Mouse (Mus musculus) embryonic facial prominence, embryonic 15.5 days (tissue): ENCODE results near the gene Ppm1e. TPM values are rescaled to one million over a fixed set of nuclear protein-coding genes. Genes with fewer than 3 reads are reported as not detected.

ENCODE experiments used
- ATAC-seq: fragments of 200-750 bp; cut with Nextera tagmentation; 2 replicates; pipeline ENCODE4 v1.8.0; 2017; ENCODE audit warnings: low read depth, moderate TSS enrichment; ENCODE audit not compliant: insufficient number of reproducible peaks, low FRiP score, low TSS enrichment
- H3K27ac ChIP-seq: fragments of 300-500 bp; sonication (generic); replicated peaks from 2 replicates; pipeline ENCODE4 v1.5.1; 2015; ENCODE audit warnings: mild to moderate bottlenecking, inconsistent platforms
- H3K27me3 ChIP-seq: fragments of 300-500 bp; sonication (generic); 2 replicates; pipeline ENCODE4 v1.6.1; 2015; ENCODE audit warnings: inconsistent platforms
- H3K36me3 ChIP-seq: fragments of 300-500 bp; sonication (generic); 2 replicates; pipeline ENCODE4 v1.6.1; 2015; ENCODE audit warnings: mild to moderate bottlenecking, inconsistent platforms
- H3K4me1 ChIP-seq: fragments of 300-500 bp; sonication (generic); 2 replicates; pipeline ENCODE4 v1.6.1; 2015; ENCODE audit warnings: inconsistent platforms
- H3K4me2 ChIP-seq: fragments of 300-500 bp; sonication (generic); replicated peaks from 2 replicates; pipeline ENCODE4 v1.6.1; 2015; ENCODE audit warnings: mild to moderate bottlenecking, inconsistent platforms
- H3K4me3 ChIP-seq: fragments of 300-500 bp; sonication (generic); replicated peaks from 2 replicates; pipeline ENCODE4 v1.5.1; 2015; ENCODE audit warnings: mild to moderate bottlenecking, inconsistent platforms
- H3K9ac ChIP-seq: fragments of 300-500 bp; sonication (generic); 2 replicates; pipeline ENCODE4 v1.6.1; 2015; ENCODE audit warnings: inconsistent platforms
- H3K9me3 ChIP-seq: fragments of 300-500 bp; sonication (generic); replicated peaks from 2 replicates; pipeline ENCODE4 v1.6.1; 2016; ENCODE audit warnings: inconsistent platforms
- WGBS: fragments of 180-500 bp; shearing (Covaris S2); methylation state at CpG from one replicate; pipeline ENCODE4 v1.1.7; 2015; 5-methylcytosine and 5-hydroxymethylcytosine counted together
- polyA plus RNA-seq: library from polyadenylated mRNA; unstranded; fragments of >200 nt; fragmentation: Nextera tagmentation; extraction: Ambion mirVana; gene quantifications from 2 replicates; pipeline ENCODE4 v1.2.1, GENCODE M21; 2015

The Ppm1e gene
- polyA plus RNA-seq, 1 experiment from 2014 or later, result 3.9 TPM

GRCm38 (mm10) chr11:87357317-87358300, 1.2 kb downstream of the Ppm1e start:
- no peak overlapping the region for H3K27ac ChIP-seq
- peaks cover 16% of the 10 kb centered on the region for H3K4me1 ChIP-seq
- peaks cover 37% of the 10 kb centered on the region for H3K27me3 ChIP-seq
- peak overlapping the region; percentile 70 for H3K4me3 ChIP-seq
- 6% methylated on average over 31 of the region's 31 CpGs for WGBS
- ATAC-seq, result no peak
- H3K9me3 ChIP-seq, result no peaks in the 10 kb centered on the region
- peak overlapping the region; percentile 97 for H3K4me2 ChIP-seq
- H3K36me3 ChIP-seq, result no peaks in the 10 kb centered on the region
- H3K9ac ChIP-seq, result peak overlapping the region; percentile 35

- no peak for ATAC-seq
- Histone ChIP-seq H3K4me1 (peaks cover 16% of the 10 kb centered on the region), H3K4me2 (no peak overlapping the region), H3K9me3 (no peaks in the 10 kb centered on the region), H3K4me3 (no peak overlapping the region), H3K9ac (no peak overlapping the region), H3K27me3 (peaks cover 28% of the 10 kb centered on the region), H3K36me3 (no peaks in the 10 kb centered on the region), H3K27ac (no peak overlapping the region)
- 87% methylated on average over 1 of the region's 1 CpGs for WGBS
These were observed 4.0 kb downstream of the Ppm1e start for GRCm38 (mm10) chr11:87354861-87355260.

DNA sequence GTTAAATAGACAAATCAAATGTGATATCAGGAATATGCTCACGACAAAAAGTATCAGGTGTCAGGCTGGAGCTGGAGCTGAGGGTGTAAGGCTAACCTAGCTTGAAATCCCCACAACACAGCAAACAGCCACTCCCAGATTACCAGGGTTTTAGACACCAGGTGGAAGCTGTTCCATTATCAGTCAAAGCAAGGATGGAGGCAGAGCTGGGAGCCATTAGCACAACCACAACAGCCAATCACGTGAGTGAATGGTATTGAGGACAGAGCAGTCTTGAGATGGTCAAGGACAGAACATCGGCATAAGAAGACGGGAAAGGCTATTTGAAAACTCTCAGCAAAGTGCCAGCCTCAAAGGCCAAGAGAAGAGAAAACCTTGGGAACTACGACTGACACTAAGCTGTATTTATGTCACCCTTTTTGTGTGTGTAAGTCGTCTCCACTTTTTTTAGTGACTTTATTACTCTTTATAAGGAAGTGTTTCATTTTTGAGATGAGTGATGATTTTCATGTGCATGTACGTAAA, 5.1 kb downstream of the Ppm1e start:
- no peak overlapping the region for H3K4me2 ChIP-seq
- no peak for ATAC-seq
- 73% methylated on average over 7 of the region's 7 CpGs for WGBS

DNA sequence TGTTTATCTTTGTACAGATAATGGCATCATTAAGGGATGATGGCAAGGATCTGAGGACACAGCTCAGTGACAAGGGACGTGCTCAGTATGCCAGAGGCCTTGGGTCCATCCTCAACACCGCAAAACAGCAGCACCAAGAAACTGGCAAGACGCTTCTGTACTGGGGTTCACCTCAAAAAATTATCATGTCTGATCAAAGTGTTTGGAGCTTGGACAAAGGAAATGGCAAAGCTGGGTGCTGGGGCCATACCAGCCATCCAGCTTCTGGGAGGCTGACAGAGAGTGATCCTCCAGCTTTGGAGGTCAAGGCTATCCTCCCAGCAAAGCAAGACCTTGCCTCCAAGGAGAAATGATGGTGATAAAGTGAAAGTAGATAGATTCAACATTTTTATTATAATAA, 32.4 kb downstream of the Ppm1e start:
- 83% methylated on average over 3 of the region's 3 CpGs for WGBS
- no peaks in the 10 kb centered on the region for H3K4me1 ChIP-seq
- no peaks in the 10 kb centered on the region for H3K9me3 ChIP-seq
- ATAC-seq, result no peak
- H3K9ac ChIP-seq, result no peak overlapping the region
- no peaks in the 10 kb centered on the region for H3K36me3 ChIP-seq
- no peaks in the 10 kb centered on the region for H3K27me3 ChIP-seq
- H3K4me3 ChIP-seq, result no peak overlapping the region
- no peak overlapping the region for H3K27ac ChIP-seq
- no peak overlapping the region for H3K4me2 ChIP-seq

More for the DNA sequence above, 5.1 kb downstream of the Ppm1e start:
- Histone ChIP-seq H3K27me3 (peaks cover 18% of the 10 kb centered on the region), H3K4me3 (no peak overlapping the region), H3K36me3 (no peaks in the 10 kb centered on the region), H3K4me1 (peaks cover 10% of the 10 kb centered on the region), H3K27ac (no peak overlapping the region), H3K9ac (no peak overlapping the region), H3K9me3 (no peaks in the 10 kb centered on the region)

DNA sequence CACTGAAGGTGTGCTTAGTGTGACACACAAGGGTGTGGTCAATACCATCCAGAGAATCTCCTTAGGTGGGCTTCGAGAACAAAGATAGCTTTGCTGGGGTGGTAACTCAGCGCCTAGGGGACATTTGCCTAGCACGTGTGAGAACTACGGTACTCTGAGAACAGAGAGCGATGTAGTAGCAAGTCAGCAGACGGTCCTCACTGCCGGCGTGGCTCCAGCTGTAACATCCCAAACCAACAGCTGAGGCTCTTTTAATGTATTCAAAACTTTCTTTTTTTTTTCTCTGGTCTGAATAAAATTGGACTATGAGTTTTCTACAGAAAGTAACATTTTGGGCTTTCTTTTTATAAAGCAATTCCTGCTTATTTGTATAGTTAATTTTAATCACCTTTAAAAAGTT, 36.3 kb downstream of the Ppm1e start:
- no peak overlapping the region for H3K4me2 ChIP-seq
- 52% methylated on average over 8 of the region's 8 CpGs for WGBS
- no peaks in the 10 kb centered on the region for H3K27me3 ChIP-seq
- no peaks in the 10 kb centered on the region for H3K36me3 ChIP-seq
- no peak for ATAC-seq
- no peak overlapping the region for H3K27ac ChIP-seq
- H3K4me3 ChIP-seq, result no peak overlapping the region
- no peaks in the 10 kb centered on the region for H3K4me1 ChIP-seq
- H3K9me3 ChIP-seq, result no peaks in the 10 kb centered on the region
- no peak overlapping the region for H3K9ac ChIP-seq

- Histone ChIP-seq H3K9ac (no peak overlapping the region), H3K4me1 (no peaks in the 10 kb centered on the region), H3K4me3 (no peak overlapping the region), H3K4me2 (no peak overlapping the region), H3K27ac (no peak overlapping the region), H3K27me3 (no peaks in the 10 kb centered on the region), H3K36me3 (no peaks in the 10 kb centered on the region), H3K9me3 (no peaks in the 10 kb centered on the region)
- WGBS, result 52% methylated on average over 5 of the region's 5 CpGs
- no peak for ATAC-seq
These were observed 38.8 kb downstream of the Ppm1e start for GRCm38 (mm10) chr11:87320007-87320406.

GRCm38 (mm10) chr11:87318956-87319708, 39.7 kb downstream of the Ppm1e start:
- H3K27me3 ChIP-seq, result no peaks in the 10 kb centered on the region
- no peaks in the 10 kb centered on the region for H3K36me3 ChIP-seq
- H3K9ac ChIP-seq, result no peak overlapping the region
- no peaks in the 10 kb centered on the region for H3K4me1 ChIP-seq
- no peak for ATAC-seq
- no peak overlapping the region for H3K4me3 ChIP-seq
- 85% methylated on average over 9 of the region's 9 CpGs for WGBS
- H3K27ac ChIP-seq, result no peak overlapping the region
- H3K4me2 ChIP-seq, result no peak overlapping the region
- no peaks in the 10 kb centered on the region for H3K9me3 ChIP-seq

DNA sequence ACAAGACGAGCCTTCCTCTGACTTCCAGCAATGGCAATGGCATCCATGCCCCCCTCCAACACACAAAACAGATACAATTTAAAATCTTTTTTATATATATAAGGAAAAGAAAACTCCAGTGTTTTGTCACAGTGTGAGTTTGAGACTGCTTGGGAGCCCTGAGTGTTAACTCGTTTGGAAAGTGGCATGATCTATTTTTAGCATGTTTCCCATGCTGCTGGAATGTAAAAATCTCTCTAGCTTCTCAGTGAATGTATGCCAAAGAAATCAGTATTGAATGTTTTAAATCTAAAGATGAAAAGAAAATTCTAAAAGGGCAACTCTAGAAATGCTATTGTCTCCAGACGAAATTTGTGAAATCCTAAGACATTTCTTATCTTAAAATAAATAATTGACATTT, 45.3 kb downstream of the Ppm1e start:
- WGBS, result 45% methylated on average over 3 of the region's 3 CpGs
- H3K9me3 ChIP-seq, result no peaks in the 10 kb centered on the region
- no peaks in the 10 kb centered on the region for H3K36me3 ChIP-seq
- H3K9ac ChIP-seq, result no peak overlapping the region
- H3K4me3 ChIP-seq, result no peak overlapping the region
- no peaks in the 10 kb centered on the region for H3K4me1 ChIP-seq
- no peak for ATAC-seq
- no peaks in the 10 kb centered on the region for H3K27me3 ChIP-seq
- H3K27ac ChIP-seq, result no peak overlapping the region
- no peak overlapping the region for H3K4me2 ChIP-seq

DNA sequence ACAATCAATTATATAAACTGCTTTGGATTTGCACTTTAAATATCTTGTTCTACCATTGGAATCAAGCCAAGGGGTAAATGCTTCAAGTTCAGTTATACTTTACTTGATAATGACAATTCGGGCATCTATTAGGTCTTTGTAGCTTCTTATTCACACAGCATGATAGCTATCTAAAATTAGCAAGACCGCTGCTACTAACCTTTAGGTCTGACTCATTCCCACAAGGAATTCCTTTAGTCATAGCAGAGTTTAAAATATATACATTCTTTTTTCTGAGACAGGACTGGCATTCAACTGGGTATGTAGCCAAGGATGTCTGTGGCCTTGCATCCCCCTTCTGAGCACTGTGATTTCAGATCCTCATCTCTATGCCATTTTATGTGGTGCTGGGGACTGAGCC, 48.5 kb downstream of the Ppm1e start:
- no peak overlapping the region for H3K9ac ChIP-seq
- H3K27me3 ChIP-seq, result no peaks in the 10 kb centered on the region
- no peak overlapping the region for H3K4me2 ChIP-seq
- 82% methylated on average over 2 of the region's 2 CpGs for WGBS
- ATAC-seq, result no peak
- no peaks in the 10 kb centered on the region for H3K9me3 ChIP-seq
- H3K4me3 ChIP-seq, result no peak overlapping the region
- H3K27ac ChIP-seq, result no peak overlapping the region
- no peaks in the 10 kb centered on the region for H3K4me1 ChIP-seq
- no peaks in the 10 kb centered on the region for H3K36me3 ChIP-seq

DNA sequence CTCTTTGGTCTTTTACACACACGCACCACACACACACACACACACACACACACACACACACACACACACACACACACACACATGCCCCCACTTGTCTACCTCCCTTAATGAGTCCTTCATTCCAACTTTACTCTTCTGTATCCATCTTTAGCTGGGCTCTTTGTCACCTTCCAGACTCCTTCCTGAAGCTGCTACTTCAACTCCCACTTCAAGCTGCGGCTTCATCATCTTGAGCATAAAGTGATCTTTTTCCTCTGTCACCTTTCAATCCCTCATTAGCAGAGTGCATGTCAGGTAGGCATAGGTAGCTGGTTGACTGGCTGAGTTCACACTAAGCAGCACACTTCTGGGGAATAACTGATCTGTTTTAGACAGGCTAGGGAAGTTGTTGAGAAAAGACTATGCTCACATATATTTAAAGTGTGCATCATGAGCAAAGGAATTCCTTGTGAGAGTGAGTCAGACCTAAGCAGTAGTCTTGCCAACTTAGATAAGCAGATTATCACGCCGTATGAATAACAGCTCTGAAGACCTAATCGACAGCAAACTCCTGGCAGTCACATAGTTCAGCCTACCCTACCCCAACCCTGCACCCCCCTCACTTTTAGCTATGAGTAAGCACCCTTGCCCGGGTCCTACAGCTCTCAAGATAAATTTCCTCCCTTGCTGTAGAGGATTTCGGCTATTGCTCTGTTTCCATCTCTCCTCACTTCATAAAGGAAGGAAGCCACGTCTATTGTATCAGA, 49.3 kb downstream of the Ppm1e start:
- Histone ChIP-seq H3K9ac (no peak overlapping the region), H3K27ac (no peak overlapping the region), H3K4me3 (no peak overlapping the region), H3K36me3 (no peaks in the 10 kb centered on the region), H3K27me3 (no peaks in the 10 kb centered on the region), H3K4me1 (no peaks in the 10 kb centered on the region), H3K4me2 (no peak overlapping the region), H3K9me3 (no peaks in the 10 kb centered on the region)
- no peak for ATAC-seq
- WGBS, result 69% methylated on average over 8 of the region's 8 CpGs

DNA sequence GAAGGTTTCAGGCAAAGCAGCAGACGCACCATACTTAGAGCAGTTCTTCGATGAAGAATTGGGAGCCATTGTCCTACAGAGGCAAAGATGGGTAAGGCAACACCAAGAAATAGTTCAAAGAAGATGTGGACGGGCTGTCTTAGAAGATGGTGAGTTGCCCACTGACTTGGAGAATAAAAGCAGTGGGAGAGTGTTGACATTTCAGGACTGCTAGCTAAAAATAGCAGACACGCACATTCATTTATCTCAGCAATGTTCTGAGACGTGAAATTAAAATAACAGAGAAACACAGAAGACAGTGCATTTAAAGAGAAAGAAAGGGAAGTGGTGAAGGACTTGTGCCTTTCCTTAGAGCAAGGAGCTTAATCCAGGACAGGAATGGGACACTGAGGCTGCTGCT, 59.8 kb downstream of the Ppm1e start:
- ATAC-seq, result no peak
- Histone ChIP-seq H3K9ac (no peak overlapping the region), H3K27ac (no peak overlapping the region), H3K4me1 (0 out of 2 replicates have a peak, but pooled peaks cover 5% of the 10 kb centered on the region), H3K9me3 (no peaks in the 10 kb centered on the region), H3K36me3 (no peaks in the 10 kb centered on the region), H3K4me2 (no peak overlapping the region), H3K4me3 (no peak overlapping the region), H3K27me3 (no peaks in the 10 kb centered on the region)
- 58% methylated on average over 5 of the region's 5 CpGs for WGBS
